Mouse (Mus musculus): Measurements from ENCODE around the gene Olfr881.

The Olfr881 gene

GRCm38 (mm10) chr9:37991525-37991924 is at the start of gene Olfr881:
Gene Olfr881 (plus strand): TSS chr9:37991825.
- DNase-seq (ENCODE audit: low read depth in 2 of 2, low spot score in 2 of 2), result no peak

- DNase-seq (ENCODE audit: low read depth in 2 of 2, low spot score in 2 of 2), result no peak
These were observed 7.1 kb downstream of the Olfr881 start for GRCm38 (mm10) chr9:37998581-37999204.

GRCm38 (mm10) chr9:38000021-38000420 is 8.4 kb downstream of the Olfr881 start:
- no peak for DNase-seq (ENCODE audit: low read depth in 2 of 2, low spot score in 2 of 2)

GRCm38 (mm10) chr9:38025508-38025907 is 33.9 kb downstream of the Olfr881 start, which contains the start of gene Olfr883:
Gene Olfr883 (plus strand): TSS chr9:38025808.
- no peak for DNase-seq (ENCODE audit: low read depth in 2 of 2, low spot score in 2 of 2)

Measured in CD8-positive naive resting alpha-beta T cell, adult 2 months (primary cell).